Mouse (Mus musculus) limb, embryonic 13.5 days (tissue): ENCODE results near the gene Entpd7. TPM values are rescaled to one million over a fixed set of nuclear protein-coding genes. Genes with fewer than 3 reads are reported as not detected.

Source experiments
- ATAC-seq: fragments of 200-750 bp; cut with Nextera tagmentation; 2 replicates; pipeline ENCODE4 v1.8.0; 2017; ENCODE audit warnings: low read depth, moderate number of reproducible peaks, moderate TSS enrichment; ENCODE audit not compliant: low FRiP score
- H3K27ac ChIP-seq: fragments of 300-500 bp; sonication (generic); 2 replicates; pipeline ENCODE4 v1.5.1; 2015; ENCODE audit warnings: inconsistent platforms, mild to moderate bottlenecking, moderate library complexity
- H3K27me3 ChIP-seq: fragments of 300-500 bp; sonication (generic); 2 replicates; pipeline ENCODE4 v1.6.1; 2015; ENCODE audit warnings: mild to moderate bottlenecking, inconsistent platforms
- H3K36me3 ChIP-seq: fragments of 300-500 bp; sonication (generic); 2 replicates; pipeline ENCODE4 v1.6.1; 2015; ENCODE audit warnings: inconsistent platforms, mild to moderate bottlenecking, moderate library complexity
- H3K4me1 ChIP-seq: fragments of 300-500 bp; sonication (generic); 2 replicates; pipeline ENCODE4 v1.6.1; 2015; ENCODE audit warnings: inconsistent platforms
- H3K4me2 ChIP-seq: fragments of 300-500 bp; sonication (generic); replicated peaks from 2 replicates; pipeline ENCODE4 v1.6.1; 2015; ENCODE audit warnings: inconsistent platforms, mild to moderate bottlenecking, moderate library complexity
- H3K4me3 ChIP-seq: fragments of 300-500 bp; sonication (generic); 2 replicates; pipeline ENCODE4 v1.5.1; 2015; ENCODE audit warnings: moderate library complexity, mild to moderate bottlenecking, inconsistent platforms
- H3K9ac ChIP-seq: fragments of 300-500 bp; sonication (generic); 2 replicates; pipeline ENCODE4 v1.6.1; 2015; ENCODE audit warnings: mild to moderate bottlenecking, inconsistent platforms
- H3K9me3 ChIP-seq: fragments of 300-500 bp; sonication (generic); 2 replicates; pipeline ENCODE4 v1.6.1; 2016; ENCODE audit warnings: inconsistent platforms
- WGBS: fragments of 180-500 bp; shearing (Covaris S2); methylation state at CpG from one replicate; pipeline ENCODE4 v1.1.7; 2015; 5-methylcytosine and 5-hydroxymethylcytosine counted together
- polyA plus RNA-seq: library from polyadenylated mRNA; unstranded; fragments of >200 nt; fragmentation: Nextera tagmentation; extraction: Ambion mirVana; gene quantifications from 2 replicates; pipeline ENCODE4 v1.2.1, GENCODE M21; 2015

The Entpd7 gene
- polyA plus RNA-seq, 1 experiment from 2014 or later, result 12.4 TPM

GRCm38 (mm10) chr19:43708206-43708605 is 18.7 kb downstream of the Entpd7 start:
- 65% methylated on average over 7 of the region's 7 CpGs for WGBS
- H3K36me3 ChIP-seq, result peaks cover 61% of the 10 kb centered on the region
- H3K4me2 ChIP-seq, result no peak overlapping the region

GRCm38 (mm10) chr19:43709317-43709716 is 19.8 kb downstream of the Entpd7 start:
- no peak overlapping the region for H3K27ac ChIP-seq
- no peaks in the 10 kb centered on the region for H3K9me3 ChIP-seq
- H3K4me3 ChIP-seq, result no peak overlapping the region
- ATAC-seq, result no peak
- no peaks in the 10 kb centered on the region for H3K27me3 ChIP-seq
- no peak overlapping the region for H3K4me2 ChIP-seq
- 87% methylated on average over 8 of the region's 8 CpGs for WGBS
- H3K36me3 ChIP-seq, result peaks cover 61% of the 10 kb centered on the region
- H3K9ac ChIP-seq, result no peak overlapping the region
- H3K4me1 ChIP-seq, result no peaks in the 10 kb centered on the region

More at GRCm38 (mm10) chr19:43708206-43708605, 18.7 kb downstream of the Entpd7 start:
- H3K9me3 ChIP-seq, result no peaks in the 10 kb centered on the region
- no peak for ATAC-seq
- H3K9ac ChIP-seq, result no peak overlapping the region
- no peak overlapping the region for H3K4me3 ChIP-seq
- no peaks in the 10 kb centered on the region for H3K4me1 ChIP-seq
- no peak overlapping the region for H3K27ac ChIP-seq
- H3K27me3 ChIP-seq, result no peaks in the 10 kb centered on the region

- Histone ChIP-seq H3K9ac (no peak overlapping the region), H3K27me3 (no peaks in the 10 kb centered on the region), H3K27ac (no peak overlapping the region), H3K4me2 (no peak overlapping the region), H3K9me3 (no peaks in the 10 kb centered on the region), H3K36me3 (peaks cover 55% of the 10 kb centered on the region), H3K4me1 (no peaks in the 10 kb centered on the region), H3K4me3 (no peak overlapping the region)
- 67% methylated on average over 19 of the region's 22 CpGs for WGBS
- no peak for ATAC-seq
Observed at GRCm38 (mm10) chr19:43711159-43711916, 21.9 kb downstream of the Entpd7 start.

- no peaks in the 10 kb centered on the region for H3K9me3 ChIP-seq
- no peak for ATAC-seq
- 81% methylated on average over 5 of the region's 5 CpGs for whole genome bisulfite sequencing
Observed at GRCm38 (mm10) chr19:43711971-43712370, 22.5 kb downstream of the Entpd7 start.

GRCm38 (mm10) chr19:43720061-43720460 is 30.6 kb downstream of the Entpd7 start:
- Histone ChIP-seq H3K9ac (no peak overlapping the region), H3K4me3 (no peak overlapping the region), H3K9me3 (no peaks in the 10 kb centered on the region), H3K4me2 (no peak overlapping the region), H3K27me3 (no peaks in the 10 kb centered on the region), H3K36me3 (peaks cover 68% of the 10 kb centered on the region), H3K27ac (no peak overlapping the region), H3K4me1 (no peaks in the 10 kb centered on the region)
- WGBS, result 93% methylated on average over 11 of the region's 11 CpGs
- ATAC-seq, result no peak

More at GRCm38 (mm10) chr19:43711971-43712370, 22.5 kb downstream of the Entpd7 start:
- Histone ChIP-seq H3K27ac (no peak overlapping the region), H3K9ac (no peak overlapping the region), H3K4me1 (no peaks in the 10 kb centered on the region), H3K4me2 (no peak overlapping the region), H3K4me3 (no peak overlapping the region), H3K27me3 (no peaks in the 10 kb centered on the region), H3K36me3 (peaks cover 50% of the 10 kb centered on the region)

- Histone ChIP-seq H3K4me2 (no peak overlapping the region), H3K36me3 (peaks cover 82% of the 10 kb centered on the region), H3K9me3 (no peaks in the 10 kb centered on the region), H3K27me3 (no peaks in the 10 kb centered on the region), H3K9ac (no peak overlapping the region), H3K4me1 (no peaks in the 10 kb centered on the region), H3K27ac (no peak overlapping the region), H3K4me3 (no peak overlapping the region)
- 74% methylated on average over 8 of the region's 8 CpGs for WGBS
- ATAC-seq, result no peak
Observed at GRCm38 (mm10) chr19:43722891-43723290, 33.4 kb downstream of the Entpd7 start.

GRCm38 (mm10) chr19:43723501-43723900 is 34.0 kb downstream of the Entpd7 start:
- 85% methylated on average over 10 of the region's 10 CpGs for WGBS

GRCm38 (mm10) chr19:43724194-43724593 is 34.7 kb downstream of the Entpd7 start:
- no peaks in the 10 kb centered on the region for H3K9me3 ChIP-seq
- no peak overlapping the region for H3K4me2 ChIP-seq
- H3K4me3 ChIP-seq, result no peak overlapping the region
- no peak for ATAC-seq
- peaks cover 80% of the 10 kb centered on the region for H3K36me3 ChIP-seq
- no peak overlapping the region for H3K27ac ChIP-seq
- no peak overlapping the region for H3K9ac ChIP-seq
- no peaks in the 10 kb centered on the region for H3K27me3 ChIP-seq
- 92% methylated on average over 20 of the region's 20 CpGs for WGBS
- no peaks in the 10 kb centered on the region for H3K4me1 ChIP-seq

More at GRCm38 (mm10) chr19:43723501-43723900, 34.0 kb downstream of the Entpd7 start:
- peaks cover 82% of the 10 kb centered on the region for H3K36me3 ChIP-seq
- H3K4me3 ChIP-seq, result no peak overlapping the region
- ATAC-seq, result no peak
- H3K4me2 ChIP-seq, result no peak overlapping the region
- H3K9me3 ChIP-seq, result no peaks in the 10 kb centered on the region
- H3K9ac ChIP-seq, result no peak overlapping the region
- H3K27ac ChIP-seq, result no peak overlapping the region
- no peaks in the 10 kb centered on the region for H3K27me3 ChIP-seq
- H3K4me1 ChIP-seq, result no peaks in the 10 kb centered on the region

- Histone ChIP-seq H3K4me2 (no peak overlapping the region), H3K27ac (no peak overlapping the region), H3K4me1 (0 out of 2 replicates have a peak, but pooled peaks cover 4% of the 10 kb centered on the region), H3K27me3 (no peaks in the 10 kb centered on the region), H3K4me3 (no peak overlapping the region), H3K9ac (no peak overlapping the region), H3K36me3 (peaks cover 77% of the 10 kb centered on the region), H3K9me3 (no peaks in the 10 kb centered on the region)
- 86% methylated on average over 7 of the region's 7 CpGs for WGBS
- no peak for ATAC-seq
Observed at GRCm38 (mm10) chr19:43724821-43725220, 35.3 kb downstream of the Entpd7 start.

GRCm38 (mm10) chr19:43726510-43727146 is 37.2 kb downstream of the Entpd7 start:
- H3K36me3 ChIP-seq, result peaks cover 69% of the 10 kb centered on the region
- 95% methylated on average over 15 of the region's 15 CpGs for WGBS

GRCm38 (mm10) chr19:43729296-43730036 is 40.0 kb downstream of the Entpd7 start:
- peak overlapping the region; percentile 33 for H3K4me3 ChIP-seq
- peak overlapping the region; percentile 31; the same call in 1 of the 2 replicates for H3K9ac ChIP-seq
- peak overlapping the region; percentile 33; the same call in 1 of the 2 replicates for H3K27ac ChIP-seq
- H3K4me2 ChIP-seq, result peak overlapping the region; percentile 55
- H3K4me1 ChIP-seq, result 0 out of 2 replicates have a peak, but pooled peaks cover 4% of the 10 kb centered on the region
- no peak for ATAC-seq
- no peaks in the 10 kb centered on the region for H3K9me3 ChIP-seq
- WGBS, result 50% methylated on average over 22 of the region's 22 CpGs
- no peaks in the 10 kb centered on the region for H3K27me3 ChIP-seq
- peaks cover 58% of the 10 kb centered on the region for H3K36me3 ChIP-seq

More at GRCm38 (mm10) chr19:43726510-43727146, 37.2 kb downstream of the Entpd7 start:
- no peak overlapping the region for H3K27ac ChIP-seq
- H3K9me3 ChIP-seq, result no peaks in the 10 kb centered on the region
- H3K9ac ChIP-seq, result no peak overlapping the region
- no peaks in the 10 kb centered on the region for H3K27me3 ChIP-seq
- H3K4me2 ChIP-seq, result no peak overlapping the region
- no peak overlapping the region for H3K4me3 ChIP-seq
- ATAC-seq, result no peak
- H3K4me1 ChIP-seq, result 0 out of 2 replicates have a peak, but pooled peaks cover 4% of the 10 kb centered on the region

- H3K36me3 ChIP-seq, result peaks cover 57% of the 10 kb centered on the region
- 0 out of 2 replicates have a peak, but pooled peaks cover 4% of the 10 kb centered on the region for H3K4me1 ChIP-seq
- no peak for ATAC-seq
- no peaks in the 10 kb centered on the region for H3K9me3 ChIP-seq
- H3K27me3 ChIP-seq, result no peaks in the 10 kb centered on the region
- H3K27ac ChIP-seq, result no peak overlapping the region
- peak overlapping the region; percentile 33 for H3K4me3 ChIP-seq
- H3K9ac ChIP-seq, result peak overlapping the region; percentile 31; the same call in 1 of the 2 replicates
- H3K4me2 ChIP-seq, result peak overlapping the region; percentile 55
- WGBS, result 33% methylated on average over 8 of the region's 8 CpGs
Observed at GRCm38 (mm10) chr19:43730037-43730428, 40.6 kb downstream of the Entpd7 start.
